Mouse (Mus musculus): ENCODE results near the gene Txnip.

The Txnip gene

DNA sequence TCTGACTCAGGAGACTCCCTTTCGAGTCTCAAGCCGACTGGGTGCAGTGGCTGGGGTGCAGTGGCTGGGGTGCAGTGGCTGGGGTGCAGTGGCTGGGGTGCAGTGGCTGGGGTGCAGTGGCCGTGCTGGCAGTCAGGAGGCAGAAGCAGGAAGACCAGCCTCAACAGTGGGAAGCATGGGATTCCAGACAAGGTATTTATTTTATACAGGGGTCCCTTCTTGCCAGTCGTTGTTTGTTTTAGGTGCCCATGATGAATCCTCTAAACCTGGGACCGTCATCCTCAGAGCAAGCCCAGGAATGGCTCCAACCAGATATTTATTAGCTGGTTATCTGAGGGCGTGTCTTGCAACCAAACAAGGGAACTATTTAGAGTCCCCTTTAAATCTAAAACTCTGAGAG, 4.2 kb upstream of the Txnip start:
- DNase-seq, result no peak

- DNase-seq, result no peak
Measured at GRCm38 (mm10) chr3:96554251-96554650, 3.5 kb upstream of the Txnip start.

GRCm38 (mm10) chr3:96555041-96555596, 2.6 kb upstream of the Txnip start:
- no peak for DNase-seq

DNA sequence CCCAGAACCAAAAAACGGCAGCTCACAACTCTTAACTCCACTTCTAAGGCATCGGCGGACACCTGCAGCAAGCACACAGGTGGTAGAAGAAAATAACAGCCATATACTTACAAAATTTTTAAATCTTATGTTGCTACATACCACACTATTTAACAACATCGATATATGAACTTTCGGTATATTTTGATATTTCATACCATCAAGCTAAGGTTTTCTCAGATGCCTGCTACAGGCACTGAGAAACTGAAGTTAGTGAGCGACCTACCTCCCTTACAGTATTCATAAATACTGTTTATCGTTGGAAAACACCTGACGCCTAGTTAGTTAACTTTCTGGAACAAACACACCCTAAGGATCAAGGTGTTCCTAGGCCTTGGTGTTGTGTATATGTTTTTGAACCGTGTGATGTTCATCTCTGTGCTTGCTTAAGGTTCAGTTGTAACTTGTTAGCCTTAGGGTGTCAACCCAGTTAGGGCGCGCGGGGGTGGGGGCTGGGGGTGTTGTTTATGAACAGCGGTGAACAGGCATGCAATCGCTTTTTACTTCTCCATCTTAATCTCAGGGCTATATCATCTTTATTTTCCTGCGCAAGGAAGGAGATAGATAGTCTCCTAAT, 1.6 kb upstream of the Txnip start:
- DNase-seq, result no peak

GRCm38 (mm10) chr3:96556651-96557635, 814 bp upstream of the Txnip start:
- DNase-seq, result no peak

- peak; percentile 46 for DNase-seq
Measured at GRCm38 (mm10) chr3:96558159-96558558, 402 bp downstream of the Txnip start.

DNA sequence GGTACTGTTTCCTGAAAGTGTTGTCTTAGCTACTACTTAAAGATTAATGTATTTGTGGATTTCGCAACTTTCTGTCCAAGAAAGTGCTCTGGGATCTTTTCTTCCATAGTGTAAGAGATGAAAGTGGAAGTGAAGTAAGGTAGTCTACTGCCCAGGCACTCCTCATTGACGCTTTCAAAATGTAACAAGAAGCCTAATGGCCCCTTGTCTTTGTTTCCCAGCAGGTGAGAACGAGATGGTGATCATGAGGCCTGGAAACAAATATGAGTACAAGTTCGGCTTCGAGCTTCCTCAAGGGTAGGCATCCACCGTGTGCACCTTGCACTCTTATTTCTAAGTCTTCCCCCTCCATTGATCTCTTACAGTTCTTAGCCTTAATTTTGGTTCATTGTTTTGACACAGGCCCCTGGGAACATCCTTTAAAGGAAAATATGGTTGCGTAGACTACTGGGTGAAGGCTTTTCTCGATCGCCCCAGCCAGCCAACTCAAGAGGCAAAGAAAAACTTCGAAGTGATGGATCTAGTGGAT, 975 bp downstream of the Txnip start:
- no peak for DNase-seq

- no peak for DNase-seq
Measured at GRCm38 (mm10) chr3:96559398-96559910, 1.7 kb downstream of the Txnip start.

- DNase-seq, result no peak
Measured at GRCm38 (mm10) chr3:96559911-96560850, 2.4 kb downstream of the Txnip start.

GRCm38 (mm10) chr3:96560881-96561668, 3.3 kb downstream of the Txnip start:
- DNase-seq, result no peak

- no peak for DNase-seq
Measured at GRCm38 (mm10) chr3:96561946-96562681, 4.4 kb downstream of the Txnip start.

DNA sequence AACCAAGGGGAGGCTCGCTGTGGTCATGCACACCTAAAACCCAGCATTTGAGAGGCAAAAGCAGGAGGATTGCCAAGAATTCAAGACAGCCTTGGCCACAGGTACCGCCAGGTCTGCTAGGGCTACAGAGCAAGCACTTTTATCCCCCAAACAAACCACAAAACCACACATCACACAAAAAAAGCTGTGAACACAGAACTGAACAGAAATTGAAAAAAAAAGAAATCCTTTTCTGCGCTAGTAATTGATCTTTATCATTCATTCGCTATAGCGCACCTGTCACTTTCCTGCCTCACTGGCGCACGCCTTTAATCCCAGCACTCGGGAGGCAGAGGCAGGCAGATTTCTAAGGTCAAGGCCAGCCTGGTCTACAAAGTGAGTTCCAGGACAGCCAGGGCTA, 5.5 kb downstream of the Txnip start:
- no peak for DNase-seq

- no peak for DNase-seq
Measured at GRCm38 (mm10) chr3:96563911-96564632, 6.3 kb downstream of the Txnip start.

GRCm38 (mm10) chr3:96564633-96565032, 6.9 kb downstream of the Txnip start:
- DNase-seq, result peak; percentile 35

GRCm38 (mm10) chr3:96565105-96565504, 7.3 kb downstream of the Txnip start:
- DNase-seq, result no peak

DNA sequence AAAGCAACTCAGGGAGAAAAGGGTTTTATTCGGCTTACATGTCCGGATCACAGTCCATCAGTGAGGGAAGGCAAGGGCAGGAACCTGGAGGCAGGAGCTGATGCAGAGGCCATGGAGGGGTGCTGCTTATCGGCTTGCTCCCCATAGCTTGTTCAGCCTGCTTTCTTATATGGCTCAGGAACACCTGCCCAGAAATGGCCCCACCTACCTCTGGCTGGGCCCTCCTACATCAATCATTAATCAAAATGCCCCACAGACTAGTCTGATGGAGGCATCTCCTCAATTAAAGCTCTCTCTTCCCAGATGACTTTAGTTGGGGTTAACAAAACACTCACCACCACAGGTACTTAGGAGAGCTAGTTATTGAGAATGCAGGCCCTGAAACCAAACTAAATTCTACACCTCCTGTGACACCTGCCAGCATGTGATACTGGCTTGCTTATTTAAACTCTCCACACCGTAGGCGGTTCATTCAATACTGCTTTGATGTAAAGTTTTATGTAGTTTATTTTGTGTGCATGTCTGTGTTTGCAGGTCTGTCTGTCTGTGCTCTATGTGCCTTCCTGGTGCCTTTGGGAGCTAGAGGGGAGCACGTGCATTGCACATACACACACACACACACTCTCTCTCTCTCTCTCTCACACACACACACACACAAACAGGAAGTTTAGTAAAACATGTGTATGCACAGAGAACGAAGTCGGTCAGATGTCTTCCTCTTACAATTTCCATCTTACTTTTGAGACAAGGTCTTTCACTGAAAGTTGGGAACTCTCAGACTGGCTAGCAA, 9.1 kb downstream of the Txnip start:
- DNase-seq, result no peak

DNA sequence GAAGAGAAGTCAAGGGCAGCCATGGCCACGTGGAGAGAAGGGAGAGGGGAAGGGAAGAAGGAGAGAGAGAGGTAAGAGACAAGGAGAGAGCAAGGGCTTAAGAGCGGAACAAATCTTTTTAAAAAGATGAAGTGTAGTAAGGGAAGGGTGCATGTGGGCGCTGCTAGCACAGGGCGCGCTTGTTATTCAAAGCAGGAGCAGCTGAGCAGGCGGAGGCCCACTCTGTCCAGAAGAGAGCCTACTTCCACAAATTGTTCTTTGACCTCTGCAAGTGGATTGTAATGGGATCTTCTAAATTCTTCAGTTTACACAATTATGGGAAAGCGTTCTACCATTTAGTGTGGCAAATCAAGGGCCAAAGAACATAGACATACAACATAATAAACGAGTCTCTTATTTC, 10.8 kb downstream of the Txnip start:
- no peak for DNase-seq

- DNase-seq, result no peak
Measured at GRCm38 (mm10) chr3:96569506-96569905, 11.7 kb downstream of the Txnip start.
